Mouse (Mus musculus): ENCODE data around the gene Mta2.

- no peak for TF ChIP-seq POLR2A (IDR thresholded peaks at IDR 0.05; ENCODE audit: borderline replicate concordance, extremely low read depth, insufficient read depth, insufficient read length, poor library complexity, severe bottlenecking)
- no peak for TF ChIP-seq CTCF (IDR thresholded peaks at IDR 0.05; ENCODE audit: borderline replicate concordance, extremely low read depth, insufficient read depth, insufficient read length)
Observed at GRCm38 (mm10) chr19:8983150-8983650, 41.5 kb downstream of the Mta2 start.

All from brain, embryonic 14.5 days (tissue).